Mouse (Mus musculus): ENCODE data around the gene Tmem189. TPM values are rescaled to one million over a fixed set of nuclear protein-coding genes. Genes with fewer than 3 reads are reported as not detected.
A peak's percentile ranks its signal among the peaks of the same experiment; 100 is the strongest.
"Not testable (repeated sequence)": the region's sequence is repeated elsewhere in the genome, so short reads cannot be mapped to it uniquely, and the experiment has no call there.

Tmem189 gene
- polyA plus RNA-seq, 1 experiment from 2014 or later, result 40.2 TPM

DNA sequence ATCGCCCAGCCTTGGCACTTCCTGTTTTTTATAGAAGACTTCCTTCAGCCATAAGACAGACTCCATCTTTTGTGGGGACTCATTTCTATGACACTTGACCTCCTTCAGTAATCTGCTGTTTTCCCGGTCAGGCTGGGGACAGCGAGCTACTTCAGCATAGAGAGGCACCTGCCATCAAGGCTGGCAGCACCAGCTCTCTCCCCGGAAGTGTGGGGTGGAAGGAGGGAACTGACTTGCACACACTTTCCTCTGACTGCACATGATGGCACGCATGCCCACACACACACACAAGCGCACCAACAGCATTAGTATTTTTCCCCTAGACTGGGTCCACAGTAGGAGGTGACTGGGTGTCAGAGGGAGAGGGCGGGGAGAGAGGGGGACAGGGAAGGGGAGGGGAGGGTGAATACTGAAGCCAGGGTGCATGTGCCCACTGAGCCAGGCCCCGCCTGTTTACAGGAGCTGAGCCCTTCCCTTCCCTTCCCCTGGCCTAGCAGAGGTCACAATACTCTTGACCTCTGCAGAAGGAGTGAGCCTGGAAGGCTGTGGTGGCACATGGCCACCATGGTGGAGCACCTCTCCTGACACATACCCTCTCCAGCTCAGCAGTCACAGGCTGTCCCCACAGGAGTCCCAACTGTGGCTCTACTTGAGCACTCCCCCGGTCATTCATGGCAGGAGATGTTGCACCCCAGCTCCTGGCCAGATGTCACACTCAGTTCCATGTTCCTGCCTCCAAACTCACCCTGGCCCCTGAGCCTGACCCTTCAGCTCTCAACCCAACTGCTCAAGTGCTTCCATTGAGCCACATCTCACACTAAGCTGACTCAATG lies 68.2 kb downstream of the Tmem189 start:
- peak overlapping the region; percentile 14; the same call in 1 of the 2 replicates for H3K27ac ChIP-seq (replicated peaks)
- WGBS, result 81% methylated on average over 9 of the region's 9 CpGs
- H3K9me3 ChIP-seq, result no peaks in the 10 kb centered on the region
- H3K27me3 ChIP-seq (replicated peaks; ENCODE audit: low read depth, poor library complexity, severe bottlenecking), result no peaks in the 10 kb centered on the region
- peaks cover 64% of the 10 kb centered on the region for H3K36me3 ChIP-seq (replicated peaks)
- peaks cover 18% of the 10 kb centered on the region for H3K4me1 ChIP-seq
- DNase-seq (ENCODE audit: low spot score), result no peak
- H3K4me3 ChIP-seq, result 0 out of 2 replicates have a peak overlapping the region, but pooled peaks have one; percentile 11

DNA sequence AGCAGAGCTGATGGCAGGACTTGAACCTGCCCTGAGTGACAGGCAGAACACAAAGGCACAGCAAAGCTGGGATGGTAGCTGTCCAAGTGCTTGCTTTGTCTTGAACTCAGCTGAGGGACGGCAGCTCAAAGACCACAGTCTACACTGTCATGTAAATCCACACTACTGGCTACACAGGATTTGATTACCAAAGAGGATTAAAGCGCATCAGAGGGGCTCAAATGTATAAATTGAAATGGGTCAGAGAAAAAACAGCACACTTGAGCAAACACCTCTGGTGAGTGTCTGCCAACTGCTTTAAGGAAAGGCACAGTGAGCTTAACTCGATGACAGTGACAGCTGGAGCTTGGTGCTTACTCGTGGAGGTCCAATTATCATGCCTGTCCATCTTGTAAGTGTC lies 72.2 kb downstream of the Tmem189 start:
- 82% methylated on average over 4 of the region's 4 CpGs for WGBS
- no peak overlapping the region for H3K27ac ChIP-seq (replicated peaks)
- H3K4me1 ChIP-seq, result peaks cover 13% of the 10 kb centered on the region
- no peak overlapping the region for H3K4me3 ChIP-seq
- no peaks in the 10 kb centered on the region for H3K27me3 ChIP-seq (replicated peaks; ENCODE audit: low read depth, poor library complexity, severe bottlenecking)
- peaks cover 6% of the 10 kb centered on the region; the same call in 1 of the 2 replicates for H3K9me3 ChIP-seq
- H3K36me3 ChIP-seq (replicated peaks), result peaks cover 86% of the 10 kb centered on the region
- no peak for DNase-seq (ENCODE audit: low spot score)

- H3K27me3 ChIP-seq (replicated peaks; ENCODE audit: low read depth, poor library complexity, severe bottlenecking), result no peaks in the 10 kb centered on the region
- no peak overlapping the region for H3K4me3 ChIP-seq
- WGBS, result 92% methylated on average over 3 of the region's 3 CpGs
- DNase-seq (ENCODE audit: low spot score), result no peak
- peaks cover 86% of the 10 kb centered on the region for H3K36me3 ChIP-seq (replicated peaks)
- peaks cover 9% of the 10 kb centered on the region for H3K4me1 ChIP-seq
- peaks cover 6% of the 10 kb centered on the region; the same call in 1 of the 2 replicates for H3K9me3 ChIP-seq
- no peak overlapping the region for H3K27ac ChIP-seq (replicated peaks)
Measured at GRCm38 (mm10) chr2:167617034-167617433, 72.6 kb downstream of the Tmem189 start.

GRCm38 (mm10) chr2:167613335-167613734 lies 76.3 kb downstream of the Tmem189 start:
- H3K4me3 ChIP-seq; H3K27ac ChIP-seq (replicated peaks); H3K9me3 ChIP-seq; H3K4me1 ChIP-seq; DNase-seq (ENCODE audit: low spot score); H3K27me3 ChIP-seq (replicated peaks; ENCODE audit: low read depth, poor library complexity, severe bottlenecking): not testable (repeated sequence)
- 95% methylated on average over 7 of the region's 7 CpGs for WGBS
- peaks cover 94% of the 10 kb centered on the region for H3K36me3 ChIP-seq (replicated peaks)

- WGBS, result 96% methylated on average over 14 of the region's 14 CpGs
- Histone ChIP-seq H3K4me3 (no peak overlapping the region), H3K27ac (replicated peaks) (no peak overlapping the region)
Measured at GRCm38 (mm10) chr2:167612122-167612521, 77.5 kb downstream of the Tmem189 start.

GRCm38 (mm10) chr2:167611287-167611686 lies 78.3 kb downstream of the Tmem189 start:
- WGBS, result 92% methylated on average over 10 of the region's 10 CpGs
- DNase-seq (ENCODE audit: low spot score), result no peak
- 0 out of 2 replicates have a peak, but pooled peaks cover 2% of the 10 kb centered on the region for H3K4me1 ChIP-seq
- peaks cover 88% of the 10 kb centered on the region for H3K36me3 ChIP-seq (replicated peaks)
- no peaks in the 10 kb centered on the region for H3K27me3 ChIP-seq (replicated peaks; ENCODE audit: low read depth, poor library complexity, severe bottlenecking)
- no peak overlapping the region for H3K4me3 ChIP-seq
- H3K9me3 ChIP-seq, result peaks cover 6% of the 10 kb centered on the region; the same call in 1 of the 2 replicates
- H3K27ac ChIP-seq (replicated peaks), result no peak overlapping the region

More at GRCm38 (mm10) chr2:167612122-167612521, 77.5 kb downstream of the Tmem189 start:
- Histone ChIP-seq H3K36me3 (replicated peaks) (peaks cover 88% of the 10 kb centered on the region), H3K9me3 (peaks cover 6% of the 10 kb centered on the region; the same call in 1 of the 2 replicates), H3K27me3 (replicated peaks; ENCODE audit: low read depth, poor library complexity, severe bottlenecking) (no peaks in the 10 kb centered on the region), H3K4me1 (0 out of 2 replicates have a peak, but pooled peaks cover under 1% of the 10 kb centered on the region)
- DNase-seq (ENCODE audit: low spot score), result no peak

DNA sequence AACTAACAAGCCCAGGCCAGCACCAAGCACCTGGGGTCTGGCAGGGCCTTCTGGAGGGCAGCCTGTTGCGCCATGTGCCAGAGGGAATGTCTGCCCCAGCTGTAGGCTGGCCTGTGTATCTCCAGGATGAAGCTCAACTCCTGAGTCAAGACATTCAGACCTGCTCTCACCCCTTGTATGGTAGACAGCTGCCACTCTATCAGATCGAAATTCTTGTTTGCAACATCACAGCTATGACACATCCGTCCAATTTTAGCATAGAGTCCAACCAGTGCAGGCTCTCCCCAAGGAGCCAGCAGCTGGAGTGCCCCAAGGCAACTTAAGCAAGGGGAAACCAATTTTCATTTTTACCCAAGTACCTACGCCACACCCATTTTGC lies 82.9 kb downstream of the Tmem189 start:
- Histone ChIP-seq H3K27ac (replicated peaks) (no peak overlapping the region), H3K36me3 (replicated peaks) (peaks cover 44% of the 10 kb centered on the region), H3K27me3 (replicated peaks; ENCODE audit: low read depth, poor library complexity, severe bottlenecking) (peaks cover 11% of the 10 kb centered on the region), H3K4me3 (no peak overlapping the region), H3K9me3 (no peaks in the 10 kb centered on the region), H3K4me1 (peaks cover 38% of the 10 kb centered on the region)
- 84% methylated on average over 4 of the region's 4 CpGs for WGBS
- no peak for DNase-seq (ENCODE audit: low spot score)

DNA sequence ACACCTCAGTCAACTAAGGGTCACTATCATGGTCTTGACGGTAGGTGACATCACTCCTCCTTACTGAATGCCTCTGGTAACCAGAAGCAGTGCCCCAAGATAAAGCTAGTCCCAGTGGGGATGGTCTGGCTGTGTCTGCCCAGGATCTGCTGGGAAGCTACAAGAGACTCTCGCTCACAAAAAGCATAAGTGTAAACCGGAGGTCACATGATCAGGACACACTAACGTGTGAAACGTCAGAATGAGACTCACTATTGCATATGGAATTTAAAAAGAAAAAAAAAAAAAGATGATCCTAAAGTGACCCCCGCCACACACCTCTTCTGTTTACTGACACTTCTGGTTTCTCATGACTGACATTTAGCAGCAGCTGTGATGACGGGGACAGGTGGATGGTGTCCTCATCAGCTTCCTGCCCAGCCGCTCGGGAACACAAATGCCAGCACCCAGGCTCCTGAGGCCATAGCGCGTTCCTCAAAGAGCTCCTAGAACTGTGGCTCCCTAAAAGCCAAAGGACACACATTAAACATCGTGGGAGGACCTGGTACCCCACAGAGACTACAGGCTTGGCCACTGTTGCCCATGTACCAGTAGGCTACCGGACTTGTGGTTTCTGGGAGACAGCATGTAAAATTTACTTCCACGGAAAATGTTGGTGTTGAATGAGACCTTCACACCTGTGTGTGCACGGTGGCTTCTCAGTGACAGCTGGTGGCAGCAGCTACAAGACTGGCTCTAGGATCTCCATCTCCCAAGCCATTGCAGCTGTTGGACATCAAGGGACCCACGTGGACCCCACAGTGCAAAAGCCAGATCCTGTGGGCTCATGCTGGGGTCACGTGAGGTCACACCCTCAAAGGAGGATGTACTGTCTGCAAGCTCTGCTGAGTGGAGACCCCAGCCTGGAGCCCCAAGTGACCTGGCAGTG lies 83.5 kb downstream of the Tmem189 start:
- H3K27ac ChIP-seq (replicated peaks), result no peak overlapping the region
- peaks cover 11% of the 10 kb centered on the region for H3K27me3 ChIP-seq (replicated peaks; ENCODE audit: low read depth, poor library complexity, severe bottlenecking)
- H3K4me1 ChIP-seq, result peaks cover 39% of the 10 kb centered on the region
- no peak for DNase-seq (ENCODE audit: low spot score)
- 79% methylated on average over 17 of the region's 17 CpGs for WGBS
- H3K9me3 ChIP-seq, result no peaks in the 10 kb centered on the region
- no peak overlapping the region for H3K4me3 ChIP-seq
- H3K36me3 ChIP-seq (replicated peaks), result peaks cover 38% of the 10 kb centered on the region

- WGBS, result 28% methylated on average over 11 of the region's 11 CpGs
- DNase-seq (ENCODE audit: low spot score), result peak; percentile 90
- H3K27ac ChIP-seq (replicated peaks), result no peak overlapping the region
- H3K27me3 ChIP-seq (replicated peaks; ENCODE audit: low read depth, poor library complexity, severe bottlenecking), result peaks cover 11% of the 10 kb centered on the region
- H3K4me3 ChIP-seq, result no peak overlapping the region
- H3K4me1 ChIP-seq, result peaks cover 47% of the 10 kb centered on the region
- no peaks in the 10 kb centered on the region for H3K9me3 ChIP-seq
- peaks cover 30% of the 10 kb centered on the region for H3K36me3 ChIP-seq (replicated peaks)
Measured at GRCm38 (mm10) chr2:167605178-167605794, 84.3 kb downstream of the Tmem189 start.

- H3K4me1 ChIP-seq, result peaks cover 70% of the 10 kb centered on the region
- peaks cover 11% of the 10 kb centered on the region for H3K27me3 ChIP-seq (replicated peaks; ENCODE audit: low read depth, poor library complexity, severe bottlenecking)
- H3K9me3 ChIP-seq, result no peaks in the 10 kb centered on the region
- H3K27ac ChIP-seq (replicated peaks), result peak overlapping the region; percentile 66
- H3K36me3 ChIP-seq (replicated peaks), result peaks cover 17% of the 10 kb centered on the region
- DNase-seq (ENCODE audit: low spot score), result peak; percentile 66
- no peak overlapping the region for H3K4me3 ChIP-seq
- WGBS, result 38% methylated on average over 5 of the region's 5 CpGs
Measured at GRCm38 (mm10) chr2:167602978-167603377, 86.6 kb downstream of the Tmem189 start.

DNA sequence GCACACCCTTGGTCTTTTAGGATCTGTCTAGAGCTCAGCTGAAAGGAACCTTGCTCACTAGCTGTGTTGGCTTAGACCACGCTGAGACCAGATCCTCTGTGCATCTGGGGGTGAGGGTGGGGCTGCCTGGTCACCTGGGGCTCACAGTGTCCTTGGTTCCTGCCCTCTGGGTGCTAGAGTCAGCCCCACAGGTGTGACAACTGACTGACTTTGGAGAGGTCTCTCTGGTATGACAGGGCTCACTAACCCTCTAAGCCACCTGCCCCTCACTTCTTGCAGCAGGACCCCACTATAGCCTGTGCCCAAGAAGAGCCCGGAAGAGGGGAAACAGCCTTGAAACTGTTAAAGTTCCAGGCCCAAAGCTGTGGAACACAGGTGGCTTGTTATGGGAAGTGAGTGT lies 87.3 kb downstream of the Tmem189 start:
- H3K27ac ChIP-seq (replicated peaks), result peak overlapping the region; percentile 66; the same call in 1 of the 2 replicates
- 73% methylated on average over 2 of the region's 2 CpGs for WGBS
- no peak for DNase-seq (ENCODE audit: low spot score)
- peaks cover 13% of the 10 kb centered on the region for H3K36me3 ChIP-seq (replicated peaks)
- peaks cover 77% of the 10 kb centered on the region for H3K4me1 ChIP-seq
- H3K9me3 ChIP-seq, result no peaks in the 10 kb centered on the region
- no peak overlapping the region for H3K4me3 ChIP-seq
- H3K27me3 ChIP-seq (replicated peaks; ENCODE audit: low read depth, poor library complexity, severe bottlenecking), result peaks cover 11% of the 10 kb centered on the region

GRCm38 (mm10) chr2:167600481-167600995 lies 89.1 kb downstream of the Tmem189 start:
- no peak for DNase-seq (ENCODE audit: low spot score)
- H3K27ac ChIP-seq (replicated peaks), result peak overlapping the region; percentile 91

More at GRCm38 (mm10) chr2:167600481-167600995, 89.1 kb downstream of the Tmem189 start:
- WGBS, result 68% methylated on average over 8 of the region's 8 CpGs
- Histone ChIP-seq H3K9me3 (no peaks in the 10 kb centered on the region), H3K36me3 (replicated peaks) (no peaks in the 10 kb centered on the region), H3K4me1 (peaks cover 93% of the 10 kb centered on the region), H3K27me3 (replicated peaks; ENCODE audit: low read depth, poor library complexity, severe bottlenecking) (peaks cover 11% of the 10 kb centered on the region), H3K4me3 (no peak overlapping the region)

Measured in embryonic facial prominence, embryonic 10.5 days (tissue).